Mouse (Mus musculus) urinary bladder, adult 2 months (tissue): Measurements from ENCODE around the gene Col12a1. TPM values are rescaled to one million over a fixed set of nuclear protein-coding genes. Genes with fewer than 3 reads are reported as not detected.
"Not testable (repeated sequence)": the region's sequence is repeated elsewhere in the genome, so short reads cannot be mapped to it uniquely, and the experiment has no call there.

ENCODE experiments used
- DNase-seq: peaks from one replicate; pipeline ENCODE4 v3.0.0; 2022; ENCODE audit warnings: low spot score
- polyA plus RNA-seq: library from polyadenylated mRNA; depleted of rRNA; stranded (reverse); fragments of >200 nt; gene quantifications from 2 replicates; pipeline ENCODE4 v1.2.3, GENCODE M21; 2012

Gene Col12a1
- polyA plus RNA-seq, 1 experiment: 217 TPM

DNA sequence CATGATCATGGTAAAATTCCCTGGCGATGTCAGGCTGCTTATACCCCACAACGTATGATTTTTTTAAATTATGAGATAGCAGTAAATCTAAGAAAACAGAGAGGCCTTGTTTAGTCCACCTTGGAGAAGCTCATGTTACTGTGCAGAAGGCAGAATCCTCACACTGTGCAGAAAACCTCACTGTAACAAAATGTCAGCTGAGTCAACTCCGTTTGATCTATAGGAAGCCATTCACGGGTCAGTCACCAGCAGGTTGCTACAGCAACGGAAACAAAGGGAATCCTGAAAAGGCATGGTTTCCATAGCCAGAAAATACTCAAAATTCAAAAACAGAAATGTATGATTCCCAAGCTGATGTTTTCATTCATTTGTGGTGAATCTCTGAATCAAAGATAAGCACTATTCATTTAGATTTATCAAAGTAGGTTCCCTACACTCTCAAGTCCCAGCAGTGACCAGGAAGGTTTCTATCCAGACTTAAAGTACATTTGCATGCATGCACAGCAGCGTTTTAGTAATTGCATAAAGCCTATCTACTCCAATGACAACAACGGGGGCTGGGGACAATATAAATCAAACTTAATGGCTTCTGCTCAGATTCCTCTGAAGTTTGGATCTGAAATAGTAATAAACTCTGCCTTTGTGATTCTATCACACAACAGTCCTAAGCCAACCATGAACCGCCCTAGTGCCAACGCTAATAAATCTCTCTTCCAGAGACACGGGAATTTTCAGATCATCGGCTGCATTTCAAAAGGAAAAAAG, 28.7 kb downstream of the Col12a1 start:
- DNase-seq: no peak

DNA sequence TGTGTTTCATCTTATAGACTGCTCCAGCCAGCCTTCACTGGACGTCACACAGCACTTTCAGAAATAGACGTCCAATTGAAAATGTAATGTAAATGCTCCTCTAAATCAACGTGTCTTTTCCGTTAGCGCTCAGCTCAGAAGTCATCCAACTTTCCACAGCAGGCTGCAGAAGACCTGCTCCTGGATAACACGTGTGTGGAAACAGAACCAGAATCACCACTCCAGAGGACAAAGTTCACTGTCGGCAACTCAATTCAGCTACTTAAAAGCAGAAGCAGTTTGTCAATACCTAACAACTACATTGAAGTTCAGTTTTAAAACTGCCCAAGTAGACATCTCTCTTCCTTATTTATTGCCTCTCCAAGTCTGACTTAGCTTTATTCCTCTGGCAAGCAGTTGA, 29.3 kb downstream of the Col12a1 start:
- DNase-seq: no peak

DNA sequence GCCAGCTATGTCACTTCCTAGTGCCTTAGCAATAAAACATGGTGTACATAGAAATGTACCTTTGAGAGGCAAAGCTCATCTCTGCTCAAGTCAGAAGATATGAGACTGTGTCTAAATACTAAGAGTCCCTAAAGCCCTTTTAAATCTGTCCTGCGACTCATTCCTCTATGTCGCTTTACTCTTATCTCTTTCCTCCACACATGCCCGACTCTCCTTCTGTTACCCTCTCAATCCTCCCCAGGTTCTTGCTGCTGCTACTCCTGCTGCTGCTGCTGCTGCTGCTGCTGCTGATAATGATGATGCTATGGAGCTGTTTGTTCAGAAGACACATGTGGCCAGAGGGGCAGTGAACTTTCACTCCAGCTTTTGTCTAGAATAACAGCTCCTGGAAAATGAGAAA, 31.4 kb downstream of the Col12a1 start:
- no peak for DNase-seq

DNA sequence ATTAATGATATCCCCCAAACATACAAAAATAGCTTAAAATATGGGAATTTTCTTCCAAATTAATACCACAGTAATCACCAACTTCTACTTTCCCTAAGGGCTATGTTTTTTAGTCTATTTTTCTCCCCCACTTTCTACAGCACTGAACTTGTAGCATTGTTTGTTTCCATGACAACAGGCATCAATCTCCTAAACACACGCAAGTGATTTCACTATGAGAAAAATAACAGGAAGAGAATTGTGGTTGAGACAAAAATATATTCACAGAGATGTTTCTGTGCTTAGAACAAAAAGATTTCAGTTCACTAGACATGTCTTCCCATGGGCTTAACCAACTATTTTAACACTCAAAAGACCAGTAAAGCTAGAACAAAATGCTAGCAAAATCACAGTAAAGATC, 32.6 kb downstream of the Col12a1 start:
- no peak for DNase-seq

DNA sequence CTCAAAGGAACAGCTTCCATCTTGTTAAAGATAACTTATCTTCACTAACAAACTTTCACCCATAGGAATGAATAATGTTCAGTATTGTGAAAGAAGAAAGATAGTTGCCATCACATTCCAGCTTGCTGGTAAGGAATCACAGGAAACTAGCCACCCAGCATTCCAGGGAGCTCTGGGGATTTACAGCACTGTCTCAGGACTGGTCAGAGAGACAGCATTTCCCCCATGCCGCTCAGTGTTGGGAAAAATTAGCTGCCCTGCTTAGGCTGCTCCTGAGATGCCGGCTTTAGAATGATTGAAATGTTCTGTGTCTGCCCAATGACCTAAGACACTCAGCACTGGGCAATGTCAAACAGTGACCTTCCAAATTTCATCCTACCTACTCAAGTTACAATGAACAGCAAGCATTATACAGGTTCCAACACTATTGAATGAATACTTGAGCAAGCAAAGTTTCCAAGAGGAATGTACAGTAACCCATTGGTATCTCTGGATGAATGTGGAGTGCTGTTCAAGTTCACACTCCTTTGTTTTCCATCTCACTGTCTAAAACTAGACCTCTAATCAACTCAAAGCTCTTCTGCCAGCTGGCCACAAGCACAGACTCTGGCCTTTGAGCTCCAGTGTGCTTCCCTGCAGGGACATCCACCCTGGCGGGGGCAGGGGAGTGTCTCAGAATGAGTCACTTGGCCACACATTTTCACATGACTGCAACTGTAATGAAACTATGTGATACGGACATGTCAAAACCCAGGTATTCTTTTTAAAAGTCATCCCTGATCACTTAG, 38.0 kb downstream of the Col12a1 start:
- no peak for DNase-seq

DNA sequence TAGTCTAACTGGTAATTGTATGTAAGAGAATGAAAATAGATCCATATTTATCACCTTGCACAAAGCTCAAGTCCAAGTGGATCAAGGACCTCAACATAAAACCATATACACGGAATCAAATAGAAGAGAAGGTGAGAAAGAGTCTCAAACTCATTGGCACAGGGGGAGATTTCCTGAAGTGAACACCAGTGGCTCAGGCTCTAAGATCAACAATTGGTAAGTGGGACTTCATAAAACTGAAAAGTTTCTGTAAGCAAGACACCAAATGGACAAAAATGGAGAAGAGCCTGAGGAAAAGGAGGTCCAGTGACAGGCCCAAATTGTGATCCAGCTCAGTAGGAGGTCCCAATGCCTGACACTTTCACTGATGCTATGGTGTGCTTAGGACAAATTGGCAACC, 49.8 kb downstream of the Col12a1 start:
- not testable (repeated sequence) for DNase-seq

DNA sequence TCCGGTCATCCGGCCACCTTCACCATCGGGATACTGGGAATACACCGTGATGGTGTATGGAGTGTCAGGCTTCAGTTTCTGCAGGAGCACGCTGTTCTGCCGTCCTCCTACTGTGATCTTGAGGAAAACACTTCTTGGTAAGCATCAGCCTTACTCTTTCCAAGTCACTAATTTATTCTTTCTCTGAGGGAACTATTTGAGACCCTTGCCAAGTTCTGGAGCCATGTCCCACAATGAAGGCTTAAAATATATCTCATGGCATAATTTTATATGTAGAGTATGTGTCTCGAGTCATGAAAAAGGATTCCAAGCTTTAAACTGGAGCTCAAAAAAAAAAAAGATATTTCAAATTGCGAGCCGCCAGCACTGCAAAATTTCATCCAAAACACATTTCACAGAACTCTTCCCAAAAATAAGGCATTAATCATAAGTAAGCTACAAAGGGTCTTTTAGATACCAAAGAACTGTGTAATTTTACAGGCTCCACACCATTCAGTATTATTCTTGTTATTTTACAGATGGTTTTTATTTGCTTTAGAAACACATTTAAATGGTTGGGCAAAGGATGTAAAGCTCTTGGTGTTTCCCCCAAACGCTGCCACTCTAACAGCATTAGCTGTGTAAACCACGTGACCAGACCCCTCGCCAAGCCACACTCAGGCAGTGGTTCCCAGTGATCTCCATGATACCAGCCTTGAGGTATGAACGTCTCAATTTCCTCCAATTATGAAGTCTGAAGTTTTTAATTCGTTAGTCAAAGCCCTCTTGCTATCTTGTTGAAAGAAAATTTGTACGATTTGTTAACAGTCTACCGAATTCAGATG, 65.1 kb downstream of the Col12a1 start:
- DNase-seq: no peak

DNA sequence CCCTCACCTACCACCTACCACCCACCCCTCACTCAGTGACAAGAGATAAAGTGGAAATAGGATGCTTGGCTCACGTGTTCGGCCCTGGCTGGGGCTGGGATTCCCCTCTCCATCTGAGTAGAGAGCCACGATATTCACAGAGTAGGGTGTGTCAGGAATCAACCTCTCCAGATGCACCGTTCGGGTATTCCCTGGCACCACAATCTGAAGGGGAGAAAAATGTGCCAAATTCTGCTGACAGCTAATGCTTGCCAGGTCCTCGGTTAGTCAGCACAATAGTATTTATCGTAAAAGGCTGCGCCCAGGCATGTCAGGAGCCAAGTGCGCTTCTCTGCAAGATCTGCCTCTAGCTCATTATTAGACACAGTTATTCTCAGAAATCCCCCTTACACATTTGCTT, 70.0 kb downstream of the Col12a1 start:
- DNase-seq: no peak

DNA sequence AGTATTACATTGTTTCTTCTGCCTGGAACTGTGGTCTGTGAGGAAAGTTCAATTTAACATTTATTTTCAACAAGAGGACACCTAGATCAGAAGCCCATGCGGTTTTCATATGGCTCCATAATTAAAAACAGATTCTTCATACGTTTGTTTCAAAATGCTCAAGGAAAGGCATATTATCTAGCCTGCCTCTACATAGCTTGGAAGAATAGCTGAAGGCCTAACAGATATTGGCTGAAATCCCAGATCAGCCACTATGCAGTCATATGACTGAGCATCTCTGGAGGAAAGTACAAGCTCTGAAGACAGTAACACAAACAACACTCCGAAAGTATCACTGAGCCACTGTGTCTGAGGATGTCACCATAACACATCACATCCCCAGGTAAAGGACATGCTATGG, 72.9 kb downstream of the Col12a1 start:
- no peak for DNase-seq

DNA sequence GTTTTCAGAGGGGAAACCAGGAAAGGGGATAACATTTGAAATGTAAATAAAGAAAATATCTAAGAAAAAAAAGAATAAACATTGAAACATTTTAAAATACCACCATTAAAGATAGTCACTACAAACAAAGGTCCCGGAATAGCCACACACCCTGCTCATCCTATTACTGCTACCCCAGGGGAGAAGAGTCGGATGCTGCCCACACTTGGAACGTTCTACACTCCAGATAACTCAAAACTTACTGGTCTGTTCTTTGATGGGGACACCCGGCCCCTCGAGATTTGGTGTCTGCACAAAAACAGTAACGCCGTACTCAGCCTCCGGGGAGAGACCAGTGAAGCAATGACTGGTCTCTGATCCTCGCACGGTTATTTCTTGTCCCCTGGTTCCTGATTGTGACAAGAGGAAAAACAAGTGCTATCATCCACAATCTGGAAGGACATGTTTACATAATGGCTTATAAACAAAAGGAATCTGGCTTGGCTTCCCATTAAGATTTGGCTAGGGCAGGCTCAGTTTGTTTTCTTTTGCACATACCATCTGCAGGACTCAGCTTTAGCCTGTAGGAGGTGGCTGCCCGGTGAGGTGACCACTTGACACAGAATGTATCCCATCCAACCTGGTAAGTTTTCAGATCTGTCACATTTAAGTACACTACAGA, 79.1 kb downstream of the Col12a1 start:
- DNase-seq: no peak

DNA sequence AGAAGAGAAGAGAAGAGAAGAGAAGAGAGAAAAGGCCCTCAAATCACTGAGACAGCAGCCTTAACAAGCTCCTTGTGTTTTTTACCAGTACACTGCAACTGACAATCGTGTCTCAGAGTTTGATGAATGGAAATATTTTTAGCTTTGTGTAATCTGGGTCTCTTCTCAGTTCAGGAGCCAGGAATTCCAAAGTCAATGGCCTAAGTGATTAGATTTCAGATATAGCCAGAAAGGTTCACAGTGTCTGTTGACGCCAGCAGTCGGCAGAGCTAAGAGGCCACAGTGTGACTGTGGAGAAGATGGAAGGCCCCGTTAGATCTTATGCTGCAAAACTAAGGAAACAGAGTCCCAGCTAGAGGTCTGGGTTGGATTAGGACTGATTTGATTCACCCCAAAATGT, 80.8 kb downstream of the Col12a1 start:
- DNase-seq: no peak

DNA sequence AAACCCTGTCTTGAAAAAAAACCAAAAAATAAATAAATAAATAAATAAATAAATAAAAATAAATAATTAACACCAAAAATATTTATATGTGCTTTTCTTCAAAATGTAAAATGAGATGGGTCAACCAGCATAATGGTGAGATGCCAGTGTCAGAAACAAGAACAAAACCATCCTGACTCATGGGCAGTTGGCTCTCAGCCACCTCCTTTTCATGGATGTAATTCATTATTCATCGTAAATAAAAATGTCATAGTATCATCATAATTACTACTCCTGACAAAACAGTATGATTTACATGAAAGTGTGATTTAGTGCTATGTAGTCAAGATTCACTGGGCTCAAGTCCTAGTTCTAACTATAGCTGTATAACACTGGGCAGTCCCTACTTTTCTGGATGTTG, 84.6 kb downstream of the Col12a1 start:
- no peak for DNase-seq

DNA sequence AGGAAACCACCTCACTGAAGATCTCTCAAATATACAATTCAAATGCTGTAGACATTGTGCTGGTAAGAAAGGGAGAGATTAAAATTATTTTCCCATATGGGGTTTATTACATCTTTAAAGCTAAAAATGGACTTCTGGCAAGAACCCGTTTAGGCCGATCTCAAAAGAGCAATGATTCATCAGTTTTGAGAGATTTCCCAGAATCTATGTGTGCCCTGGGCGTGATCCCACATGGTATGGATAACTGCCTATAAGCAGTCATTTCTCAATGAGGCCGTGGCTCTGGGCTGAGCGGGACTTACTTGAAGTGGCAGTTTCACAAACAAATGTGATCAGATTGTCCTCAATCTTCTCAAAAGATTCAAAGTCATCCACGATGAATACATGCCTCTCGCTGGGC, 87.4 kb downstream of the Col12a1 start:
- DNase-seq: no peak

DNA sequence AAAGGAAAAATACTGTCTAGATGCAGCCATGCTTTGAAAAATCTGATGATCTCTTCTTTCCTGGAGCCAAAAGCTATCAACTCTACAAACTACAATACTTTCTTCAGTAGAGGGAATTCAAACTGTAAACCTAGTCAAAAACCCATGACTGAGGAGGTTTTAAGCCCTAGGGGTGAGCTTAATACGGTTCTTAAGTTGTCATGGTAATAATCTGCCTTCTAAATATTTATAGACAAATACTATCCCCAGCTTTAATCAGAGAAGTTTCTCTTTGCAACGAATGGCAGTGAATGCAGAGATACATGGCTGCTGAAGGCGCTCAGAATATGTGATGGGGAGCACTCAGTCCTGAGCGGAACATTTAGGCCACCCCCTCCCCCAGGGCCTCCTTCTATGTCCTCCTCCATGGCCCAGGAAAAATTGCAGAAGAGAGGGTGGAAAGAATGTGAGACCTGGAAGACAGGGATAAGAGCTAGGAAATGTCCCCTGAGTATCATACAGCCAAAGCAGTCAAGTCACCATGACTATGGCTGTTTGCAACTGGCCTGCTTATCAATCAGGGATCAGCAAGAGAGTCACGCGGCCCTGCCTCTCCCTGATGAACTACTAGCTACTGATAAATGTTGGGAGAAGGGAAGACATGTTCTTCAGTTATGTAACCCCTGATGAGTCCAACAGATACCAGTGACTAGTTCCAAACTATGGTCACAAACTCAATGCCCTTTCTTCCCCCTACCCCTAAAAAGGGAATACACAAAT, 99.6 kb downstream of the Col12a1 start:
- no peak for DNase-seq

DNA sequence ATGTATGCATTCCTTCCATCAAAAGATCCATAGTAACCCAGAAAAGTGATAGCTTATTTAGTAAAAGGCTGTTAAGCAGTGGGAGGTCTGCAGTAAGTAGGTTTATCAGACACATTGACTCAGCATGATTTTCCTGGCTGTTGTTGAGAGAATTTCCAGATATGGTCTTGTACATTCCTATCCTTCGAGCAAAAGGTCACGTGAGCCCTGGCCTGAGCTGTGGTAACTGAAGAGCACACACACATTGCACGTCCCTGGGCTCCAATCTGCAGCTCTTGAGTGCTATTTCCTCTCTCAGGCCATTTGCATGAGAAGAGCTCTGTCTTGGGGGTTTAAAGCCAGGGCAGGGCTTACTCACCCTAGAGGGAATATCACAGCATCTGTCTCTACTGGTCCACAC, 101.3 kb downstream of the Col12a1 start:
- DNase-seq: no peak

DNA sequence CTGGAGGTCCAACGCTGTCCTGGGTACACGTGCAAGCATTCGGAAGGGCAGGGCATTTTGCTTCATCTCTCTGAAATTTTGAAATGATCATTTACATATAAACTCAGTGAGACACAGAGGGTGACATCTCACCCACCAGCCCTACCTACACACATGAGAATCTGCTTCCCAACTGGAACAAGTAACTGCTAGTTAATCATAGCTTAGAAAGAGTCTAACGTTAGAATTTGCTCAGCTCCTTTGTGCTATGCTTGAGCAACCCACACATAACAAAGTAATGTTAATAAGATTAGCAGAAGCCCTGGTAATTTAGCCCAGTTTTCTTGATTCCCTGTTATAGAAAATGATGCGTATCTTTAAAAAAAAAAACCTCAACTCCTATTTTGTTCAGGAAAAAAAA, 102.6 kb downstream of the Col12a1 start:
- DNase-seq: no peak

DNA sequence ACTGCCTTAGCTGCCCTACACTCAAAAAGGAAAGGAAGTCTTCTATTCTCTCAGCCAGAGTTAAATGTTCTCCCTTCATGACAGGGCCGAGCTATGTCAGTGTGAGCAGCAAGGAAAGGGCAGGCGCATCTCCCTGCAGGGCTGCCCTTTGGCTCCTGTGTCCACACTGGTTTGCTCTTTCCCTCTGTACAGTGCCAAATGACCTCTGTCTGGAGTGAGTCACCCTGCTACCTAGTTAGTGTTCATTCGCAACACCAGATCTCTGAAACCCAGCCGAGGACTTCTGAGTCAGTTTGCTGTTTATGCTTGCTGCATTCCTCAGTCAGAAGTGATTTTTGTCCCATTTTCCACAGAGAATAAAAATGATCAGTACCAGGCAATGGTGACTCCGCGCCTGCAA, 108.3 kb downstream of the Col12a1 start:
- DNase-seq: no peak

DNA sequence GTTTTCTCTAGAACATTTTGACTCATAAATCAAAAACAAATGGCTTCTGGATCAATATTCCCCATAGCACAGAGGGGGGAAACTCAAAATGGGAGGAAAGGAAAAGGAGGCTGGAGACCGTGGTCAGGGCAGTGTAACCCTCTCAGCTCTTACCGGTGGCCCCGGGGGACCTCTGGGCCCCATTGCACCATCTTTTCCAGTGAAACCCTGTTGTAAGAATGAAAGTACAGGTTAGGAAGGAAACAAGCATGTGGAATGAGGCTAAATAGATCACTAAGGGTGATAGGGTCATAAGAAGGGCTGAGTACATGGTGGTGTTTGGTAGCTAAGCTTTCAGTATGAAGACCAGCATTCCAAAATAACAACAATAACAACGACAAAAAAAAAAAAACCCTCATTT, 109.0 kb downstream of the Col12a1 start:
- DNase-seq: no peak

DNA sequence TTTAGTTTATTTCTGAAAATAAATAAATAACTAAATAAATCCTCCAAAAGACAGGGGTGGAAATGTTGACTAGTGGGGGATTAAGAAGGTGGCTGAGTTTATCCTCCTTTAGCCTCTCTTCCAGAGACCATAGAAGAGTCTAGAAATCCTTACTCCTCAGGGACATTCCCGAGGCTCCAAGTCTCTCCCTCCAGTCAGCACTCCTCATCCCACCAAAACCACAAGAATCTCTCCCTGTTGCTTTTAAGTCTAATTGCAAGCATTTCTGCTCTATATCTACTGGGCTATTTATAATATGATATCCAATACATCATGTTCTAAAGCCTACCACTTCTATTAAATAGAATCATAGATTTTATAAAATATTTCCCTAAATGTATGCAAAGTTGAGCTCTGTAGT, 109.8 kb downstream of the Col12a1 start:
- DNase-seq: no peak

DNA sequence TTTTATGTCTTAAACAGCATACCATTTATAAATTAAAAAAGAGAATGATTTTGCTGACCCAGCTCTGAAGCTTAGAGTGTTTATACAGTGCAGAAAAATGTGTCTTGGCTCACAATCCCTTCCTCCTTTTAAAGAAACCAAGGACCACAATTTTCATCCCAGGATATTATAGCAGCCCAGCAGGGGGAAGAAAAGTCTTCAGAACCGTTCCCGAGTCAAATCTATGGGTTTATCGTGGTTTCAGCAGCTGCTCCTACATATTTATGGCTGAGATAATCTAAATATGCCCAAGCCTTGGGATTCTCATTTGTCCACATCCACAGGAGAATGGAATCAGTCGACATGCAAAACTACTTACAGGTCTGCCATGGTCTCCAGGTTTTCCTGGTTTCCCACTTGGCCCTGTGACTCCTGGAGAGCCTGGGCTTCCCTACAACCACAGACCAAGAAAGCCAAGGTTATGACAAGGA, 110.5 kb downstream of the Col12a1 start:
- DNase-seq: no peak

DNA sequence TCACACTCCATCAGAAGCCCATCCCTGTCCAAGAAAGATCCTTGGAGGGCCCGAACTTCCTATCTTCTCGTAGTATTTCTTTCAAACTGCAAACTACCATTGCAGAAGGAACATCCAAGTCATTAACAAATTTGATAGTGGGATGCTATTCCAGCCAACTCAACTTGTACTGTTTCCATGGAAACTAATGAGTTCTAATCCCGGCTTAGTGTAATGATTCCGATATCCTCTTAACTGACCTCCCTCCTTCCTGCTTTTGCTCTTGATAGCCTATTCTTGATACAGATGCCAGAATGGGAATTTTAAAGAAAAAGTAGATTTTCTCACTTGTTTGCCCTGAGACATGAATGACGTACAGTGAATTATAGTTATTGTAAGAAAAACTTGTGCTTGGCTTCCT, 112.5 kb downstream of the Col12a1 start:
- DNase-seq: no peak
